15 mouse cellular contexts compared by ENCODE assay signal in genomic region chr5:122959391-122959790, GRCm38 (mm10).
"Had no signal": no experiment of that assay in that cellular context is flagged by ENCODE, and none has a peak within 500 bp of the region (broad histone marks: within the 10 kb centered on the region; RNA-seq: fewer than 3 reads in every experiment).

No protein-coding gene starts in this region.

- H3K27me3 ChIP-seq: stomach, embryonic 15.5 days had no signal

- H3K4me3 ChIP-seq: left cerebral cortex, adult 2 months; limb, embryonic 12.5 days; liver, embryonic 13.5 days; lung, embryonic 15.5 days; megakaryocyte, embryonic 14.5 days; midbrain, embryonic 12.5 days; stomach, embryonic 15.5 days had no signal

- H3K9ac ChIP-seq: limb, embryonic 12.5 days; liver, embryonic 13.5 days; liver, postnatal 0 days; lung, embryonic 15.5 days; midbrain, embryonic 12.5 days; stomach, embryonic 15.5 days had no signal

- H3K4me1 ChIP-seq: stomach, embryonic 15.5 days had no signal

- H3K36me3 ChIP-seq: liver, embryonic 13.5 days; lung, embryonic 15.5 days; midbrain, embryonic 12.5 days; stomach, embryonic 15.5 days had no signal

- ATAC-seq: liver, postnatal 0 days had no signal

- H3K27ac ChIP-seq: left cerebral cortex, adult 2 months; limb, embryonic 12.5 days; liver, embryonic 13.5 days; lung, embryonic 15.5 days; macrophage; midbrain, embryonic 12.5 days; stomach, embryonic 15.5 days had no signal

- DNase-seq: kidney, adult 8-10 months; kidney, postnatal 25 days; liver; liver, embryonic 13.5 days; liver, postnatal 0 days; lung, postnatal 14 days; right cerebral cortex, postnatal 14 days; thymus, postnatal 4 days had no signal

- H3K4me2 ChIP-seq: limb, embryonic 12.5 days; liver, embryonic 13.5 days; lung, embryonic 15.5 days; midbrain, embryonic 12.5 days; stomach, embryonic 15.5 days had no signal

- H3K9me3 ChIP-seq: limb, embryonic 12.5 days; liver, embryonic 13.5 days; lung, embryonic 15.5 days; megakaryocyte, embryonic 14.5 days; midbrain, embryonic 12.5 days; stomach, embryonic 15.5 days had no signal
